Mouse (Mus musculus): ENCODE measurements around the gene Zzef1. TPM values are rescaled to one million over a fixed set of nuclear protein-coding genes. Genes with fewer than 3 reads are reported as not detected.

Gene Zzef1
- polyA plus RNA-seq, 1 experiment, result 10.7 TPM

- Histone ChIP-seq H3K79me2 (ENCODE audit: control insufficient read depth, insufficient read depth) (no peaks in the 10 kb centered on the region), H3K36me3 (ENCODE audit: control insufficient read depth, insufficient read depth) (peaks cover 83% of the 10 kb centered on the region), H3K4me3 (ENCODE audit: insufficient read depth, poor library complexity, severe bottlenecking) (no peak overlapping the region), H3ac (ENCODE audit: control insufficient read depth, insufficient read length, low read depth) (no peak overlapping the region), H3K79me3 (ENCODE audit: low read depth) (no peaks in the 10 kb centered on the region), H3K27me3 (ENCODE audit: control insufficient read depth, insufficient read depth, insufficient read length) (no peaks in the 10 kb centered on the region)
- TF ChIP-seq MYOG (IDR thresholded peaks at IDR 0.05; ENCODE audit: control insufficient read depth, extremely low read depth, insufficient read length) (no peak), CEBPB (IDR thresholded peaks at IDR 0.05; ENCODE audit: low read depth) (no peak), FOSL1 (IDR thresholded peaks at IDR 0.05; ENCODE audit: insufficient read depth, low read length, poor library complexity, severe bottlenecking) (no peak), MAX (IDR thresholded peaks at IDR 0.05) (no peak), MYOD1 (IDR thresholded peaks at IDR 0.05; ENCODE audit: control insufficient read depth, insufficient read length, low read depth) (no peak), USF1 (IDR thresholded peaks at IDR 0.05; ENCODE audit: low read depth) (no peak), CTCF (IDR thresholded peaks at IDR 0.05; ENCODE audit: control insufficient read depth, insufficient read depth, insufficient read length) (no peak)
These were observed 57.1 kb downstream of the Zzef1 start for GRCm38 (mm10) chr11:72853086-72853485.

- H3K36me3 ChIP-seq (ENCODE audit: control insufficient read depth, insufficient read depth), result peaks cover 91% of the 10 kb centered on the region
- H3K79me3 ChIP-seq (ENCODE audit: low read depth), result no peaks in the 10 kb centered on the region
- TF ChIP-seq MAX (IDR thresholded peaks at IDR 0.05) (no peak), FOSL1 (IDR thresholded peaks at IDR 0.05; ENCODE audit: insufficient read depth, low read length, poor library complexity, severe bottlenecking) (no peak), CEBPB (IDR thresholded peaks at IDR 0.05; ENCODE audit: low read depth) (no peak), USF1 (IDR thresholded peaks at IDR 0.05; ENCODE audit: low read depth) (no peak), MYOD1 (IDR thresholded peaks at IDR 0.05; ENCODE audit: control insufficient read depth, insufficient read length, low read depth) (no peak), MYOG (IDR thresholded peaks at IDR 0.05; ENCODE audit: control insufficient read depth, extremely low read depth, insufficient read length) (no peak), CTCF (IDR thresholded peaks at IDR 0.05; ENCODE audit: control insufficient read depth, insufficient read depth, insufficient read length) (no peak)
- no peak overlapping the region for H3ac ChIP-seq (ENCODE audit: control insufficient read depth, insufficient read length, low read depth)
- no peaks in the 10 kb centered on the region for H3K79me2 ChIP-seq (ENCODE audit: control insufficient read depth, insufficient read depth)
- no peak overlapping the region for H3K4me3 ChIP-seq (ENCODE audit: insufficient read depth, poor library complexity, severe bottlenecking)
- H3K27me3 ChIP-seq (ENCODE audit: control insufficient read depth, insufficient read depth, insufficient read length), result no peaks in the 10 kb centered on the region
These were observed 58.2 kb downstream of the Zzef1 start for GRCm38 (mm10) chr11:72854251-72854650.

- Histone ChIP-seq H3K79me2 (ENCODE audit: control insufficient read depth, insufficient read depth) (no peaks in the 10 kb centered on the region), H3K36me3 (ENCODE audit: control insufficient read depth, insufficient read depth) (peaks cover 95% of the 10 kb centered on the region), H3K79me3 (ENCODE audit: low read depth) (no peaks in the 10 kb centered on the region), H3ac (ENCODE audit: control insufficient read depth, insufficient read length, low read depth) (no peak overlapping the region), H3K4me3 (ENCODE audit: insufficient read depth, poor library complexity, severe bottlenecking) (no peak overlapping the region), H3K27me3 (ENCODE audit: control insufficient read depth, insufficient read depth, insufficient read length) (no peaks in the 10 kb centered on the region)
- TF ChIP-seq FOSL1 (IDR thresholded peaks at IDR 0.05; ENCODE audit: insufficient read depth, low read length, poor library complexity, severe bottlenecking), result no peak
- no peak for TF ChIP-seq CEBPB (IDR thresholded peaks at IDR 0.05; ENCODE audit: low read depth)
- no peak for TF ChIP-seq USF1 (IDR thresholded peaks at IDR 0.05; ENCODE audit: low read depth)
These were observed 60.7 kb downstream of the Zzef1 start for GRCm38 (mm10) chr11:72856764-72857163.

GRCm38 (mm10) chr11:72861236-72861635 lies 65.2 kb downstream of the Zzef1 start:
- H3K4me3 ChIP-seq (ENCODE audit: insufficient read depth, poor library complexity, severe bottlenecking), result no peak overlapping the region
- no peaks in the 10 kb centered on the region for H3K79me2 ChIP-seq (ENCODE audit: control insufficient read depth, insufficient read depth)
- TF ChIP-seq MYOG (IDR thresholded peaks at IDR 0.05; ENCODE audit: control insufficient read depth, extremely low read depth, insufficient read length) (no peak), MAX (IDR thresholded peaks at IDR 0.05) (no peak), CTCF (IDR thresholded peaks at IDR 0.05; ENCODE audit: control insufficient read depth, insufficient read depth, insufficient read length) (no peak), FOSL1 (IDR thresholded peaks at IDR 0.05; ENCODE audit: insufficient read depth, low read length, poor library complexity, severe bottlenecking) (no peak), CEBPB (IDR thresholded peaks at IDR 0.05; ENCODE audit: low read depth) (no peak), MYOD1 (IDR thresholded peaks at IDR 0.05; ENCODE audit: control insufficient read depth, insufficient read length, low read depth) (no peak), USF1 (IDR thresholded peaks at IDR 0.05; ENCODE audit: low read depth) (no peak)
- no peaks in the 10 kb centered on the region for H3K27me3 ChIP-seq (ENCODE audit: control insufficient read depth, insufficient read depth, insufficient read length)
- peaks cover 87% of the 10 kb centered on the region for H3K36me3 ChIP-seq (ENCODE audit: control insufficient read depth, insufficient read depth)
- no peaks in the 10 kb centered on the region for H3K79me3 ChIP-seq (ENCODE audit: low read depth)
- no peak overlapping the region for H3ac ChIP-seq (ENCODE audit: control insufficient read depth, insufficient read length, low read depth)

- Histone ChIP-seq H3K27me3 (ENCODE audit: control insufficient read depth, insufficient read depth, insufficient read length) (no peaks in the 10 kb centered on the region), H3ac (ENCODE audit: control insufficient read depth, insufficient read length, low read depth) (no peak overlapping the region), H3K36me3 (ENCODE audit: control insufficient read depth, insufficient read depth) (peaks cover 89% of the 10 kb centered on the region), H3K79me2 (ENCODE audit: control insufficient read depth, insufficient read depth) (no peaks in the 10 kb centered on the region), H3K79me3 (ENCODE audit: low read depth) (no peaks in the 10 kb centered on the region), H3K4me3 (ENCODE audit: insufficient read depth, poor library complexity, severe bottlenecking) (no peak overlapping the region)
- no peak for TF ChIP-seq MAX (IDR thresholded peaks at IDR 0.05)
- TF ChIP-seq CTCF (IDR thresholded peaks at IDR 0.05; ENCODE audit: control insufficient read depth, insufficient read depth, insufficient read length), result no peak
- TF ChIP-seq USF1 (IDR thresholded peaks at IDR 0.05; ENCODE audit: low read depth), result no peak
- no peak for TF ChIP-seq FOSL1 (IDR thresholded peaks at IDR 0.05; ENCODE audit: insufficient read depth, low read length, poor library complexity, severe bottlenecking)
- no peak for TF ChIP-seq CEBPB (IDR thresholded peaks at IDR 0.05; ENCODE audit: low read depth)
- no peak for TF ChIP-seq MYOD1 (IDR thresholded peaks at IDR 0.05; ENCODE audit: control insufficient read depth, insufficient read length, low read depth)
- no peak for TF ChIP-seq MYOG (IDR thresholded peaks at IDR 0.05; ENCODE audit: control insufficient read depth, extremely low read depth, insufficient read length)
These were observed 70.4 kb downstream of the Zzef1 start for GRCm38 (mm10) chr11:72866446-72866845.

GRCm38 (mm10) chr11:72872061-72872460 lies 76.0 kb downstream of the Zzef1 start:
- Histone ChIP-seq H3K79me2 (ENCODE audit: control insufficient read depth, insufficient read depth) (no peaks in the 10 kb centered on the region), H3K36me3 (ENCODE audit: control insufficient read depth, insufficient read depth) (peaks cover 95% of the 10 kb centered on the region), H3K79me3 (ENCODE audit: low read depth) (no peaks in the 10 kb centered on the region), H3K27me3 (ENCODE audit: control insufficient read depth, insufficient read depth, insufficient read length) (no peaks in the 10 kb centered on the region), H3ac (ENCODE audit: control insufficient read depth, insufficient read length, low read depth) (no peak overlapping the region), H3K4me3 (ENCODE audit: insufficient read depth, poor library complexity, severe bottlenecking) (no peak overlapping the region)
- no peak for TF ChIP-seq CTCF (IDR thresholded peaks at IDR 0.05; ENCODE audit: control insufficient read depth, insufficient read depth, insufficient read length)
- no peak for TF ChIP-seq FOSL1 (IDR thresholded peaks at IDR 0.05; ENCODE audit: insufficient read depth, low read length, poor library complexity, severe bottlenecking)
- TF ChIP-seq MYOG (IDR thresholded peaks at IDR 0.05; ENCODE audit: control insufficient read depth, extremely low read depth, insufficient read length), result no peak
- TF ChIP-seq MAX (IDR thresholded peaks at IDR 0.05), result no peak
- no peak for TF ChIP-seq USF1 (IDR thresholded peaks at IDR 0.05; ENCODE audit: low read depth)
- TF ChIP-seq CEBPB (IDR thresholded peaks at IDR 0.05; ENCODE audit: low read depth), result no peak
- no peak for TF ChIP-seq MYOD1 (IDR thresholded peaks at IDR 0.05; ENCODE audit: control insufficient read depth, insufficient read length, low read depth)

Measured in C2C12 (cell line).